Mouse (Mus musculus): ENCODE data around the gene Ormdl2.
A peak's percentile ranks its signal among the peaks of the same experiment; 100 is the strongest.

DNA sequence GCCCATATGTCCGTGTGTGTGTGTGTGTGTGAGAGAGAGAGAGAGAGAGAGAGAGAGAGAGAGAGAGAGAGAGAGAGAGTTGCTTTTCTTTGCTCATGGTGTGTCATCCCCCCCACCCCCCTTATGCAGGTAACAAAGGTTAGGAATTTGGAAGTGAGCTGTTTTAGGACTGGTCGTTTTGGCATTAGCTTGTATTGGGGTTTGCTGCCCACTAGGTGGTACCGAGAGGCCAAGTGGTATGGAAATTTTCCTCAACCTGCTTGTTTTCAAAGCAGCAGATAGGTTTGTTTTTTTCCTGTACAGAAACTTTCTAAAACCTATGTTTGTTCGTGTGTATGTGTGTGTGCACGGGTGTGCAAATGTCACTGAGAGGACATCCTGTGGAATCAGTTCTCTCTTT, 47.8 kb downstream of the Ormdl2 start:
- TF ChIP-seq CTCF (IDR thresholded peaks at IDR 0.05; ENCODE audit: low read depth) (peak; percentile 66), EP300 (IDR thresholded peaks at IDR 0.05; ENCODE audit: low read depth) (no peak)

Data from liver, postnatal 0 days (tissue).